Mouse (Mus musculus): ENCODE data around the gene Pou4f2.

Gene Pou4f2

DNA sequence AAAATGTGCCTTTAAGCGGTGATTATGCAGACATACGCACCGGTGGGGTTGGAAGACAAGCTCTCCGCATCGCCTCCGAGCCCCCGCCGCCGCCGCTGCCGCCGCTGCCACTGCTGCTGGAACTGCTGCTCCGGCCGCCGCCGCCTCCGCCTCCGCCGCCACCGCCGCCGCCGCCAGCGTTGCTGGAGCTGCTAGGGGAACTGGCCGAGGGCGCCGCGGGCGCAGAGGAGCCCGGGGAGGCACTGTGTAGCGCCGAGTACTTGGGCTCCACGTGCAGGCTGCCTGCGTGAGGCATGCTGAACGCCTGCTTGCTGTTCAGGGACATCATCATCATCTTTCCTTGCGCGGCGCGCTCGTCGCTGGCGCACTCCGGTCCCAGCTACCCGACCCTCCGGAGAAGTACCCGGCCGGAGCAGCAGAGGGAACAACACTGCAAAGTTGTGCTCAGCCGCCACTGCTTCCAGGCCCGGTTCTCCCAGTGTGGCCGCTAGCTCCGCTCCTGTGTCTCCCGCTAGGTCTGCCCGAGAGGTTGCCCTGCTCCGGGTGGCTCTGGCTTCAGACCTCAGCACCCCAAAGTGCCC is at the start of gene Pou4f2:
Gene Pou4f2, minus strand, starts transcription at position 575 of the 581 bp plus-strand sequence.
- peak in 1 of 2 experiments; percentile 3 for DNase-seq

DNA sequence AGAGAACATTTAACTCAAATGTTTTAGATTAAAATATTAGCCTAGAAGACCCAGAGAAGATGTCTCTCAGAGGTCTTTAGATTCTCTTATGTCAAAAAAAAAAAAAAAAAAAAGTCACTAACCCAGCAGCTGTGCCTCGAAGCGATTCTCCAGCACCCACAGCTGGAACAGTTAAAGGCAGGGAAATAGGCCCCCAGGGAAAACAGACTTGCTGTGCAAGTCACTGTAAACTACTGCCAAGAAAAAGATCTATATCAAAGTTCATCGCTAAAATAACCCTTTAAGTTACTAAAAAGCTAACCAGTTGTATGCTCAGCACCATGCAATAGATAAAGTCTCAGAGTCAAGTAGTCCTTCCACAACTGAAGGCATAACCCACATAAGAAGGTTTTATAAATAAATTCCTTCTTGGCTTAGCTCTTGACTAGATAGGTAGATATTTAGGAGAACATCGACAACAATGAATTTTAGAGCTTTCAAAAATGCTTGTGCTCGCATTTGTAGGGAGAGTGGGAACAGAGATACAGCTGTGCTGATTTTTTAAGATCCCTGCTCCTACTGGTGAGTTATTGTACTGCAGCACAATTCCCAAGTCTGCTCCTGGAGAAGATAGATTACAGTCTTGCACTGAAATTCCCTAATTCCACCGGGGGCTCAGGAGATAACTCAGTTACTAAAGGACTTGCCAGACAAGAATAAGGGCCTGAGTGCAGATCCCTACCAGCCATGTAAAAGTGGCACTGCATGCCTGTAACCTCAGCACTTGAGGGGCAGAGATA is 40.8 kb upstream of the Pou4f2 start:
- no peak for DNase-seq

GRCm38 (mm10) chr8:78467889-78468288 is 31.4 kb upstream of the Pou4f2 start:
- DNase-seq: no peak

- DNase-seq: no peak
These were observed 27.5 kb upstream of the Pou4f2 start for GRCm38 (mm10) chr8:78463941-78464340.

GRCm38 (mm10) chr8:78456441-78456840 is 20.0 kb upstream of the Pou4f2 start:
- no peak for DNase-seq

DNA sequence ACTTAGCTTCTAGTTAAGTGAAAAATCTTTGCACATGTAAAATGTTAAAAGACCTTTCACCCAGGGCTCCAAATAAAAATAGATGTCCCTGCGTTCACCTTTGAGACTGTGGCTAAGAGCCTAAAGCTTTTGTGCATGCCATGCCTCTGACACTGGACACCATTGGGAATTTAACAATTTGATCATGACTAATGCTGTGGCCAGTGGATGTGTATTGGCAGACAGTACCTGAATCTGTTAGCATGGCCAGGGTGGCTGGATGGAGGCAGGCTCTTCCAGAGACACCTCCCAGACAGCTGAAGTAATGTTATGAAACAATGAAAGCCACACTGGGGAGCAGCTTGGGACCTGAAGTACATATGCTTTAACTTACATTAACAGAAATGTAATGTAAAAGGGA is 6.3 kb upstream of the Pou4f2 start:
- DNase-seq: no peak

DNA sequence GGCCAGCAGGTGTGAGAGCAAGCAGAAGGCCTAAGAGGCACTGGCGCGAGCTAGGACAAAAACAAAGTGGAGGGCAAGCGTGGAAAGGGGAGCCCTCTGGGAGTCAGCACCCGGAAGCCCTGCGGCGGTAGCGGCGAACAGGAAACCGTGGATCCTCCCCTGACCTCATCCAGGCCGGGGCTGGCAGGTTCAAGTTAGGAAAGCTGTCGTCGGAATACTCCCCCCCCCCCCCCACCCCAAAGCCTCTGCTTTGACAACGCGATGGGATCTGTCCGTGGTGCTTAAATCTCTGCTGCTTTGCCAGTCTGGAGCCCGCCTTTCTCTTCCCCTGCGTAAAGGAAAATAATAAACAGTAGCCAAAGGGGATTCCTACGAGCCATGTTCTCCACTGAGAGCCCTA is 1.7 kb upstream of the Pou4f2 start:
- no peak for DNase-seq

DNA sequence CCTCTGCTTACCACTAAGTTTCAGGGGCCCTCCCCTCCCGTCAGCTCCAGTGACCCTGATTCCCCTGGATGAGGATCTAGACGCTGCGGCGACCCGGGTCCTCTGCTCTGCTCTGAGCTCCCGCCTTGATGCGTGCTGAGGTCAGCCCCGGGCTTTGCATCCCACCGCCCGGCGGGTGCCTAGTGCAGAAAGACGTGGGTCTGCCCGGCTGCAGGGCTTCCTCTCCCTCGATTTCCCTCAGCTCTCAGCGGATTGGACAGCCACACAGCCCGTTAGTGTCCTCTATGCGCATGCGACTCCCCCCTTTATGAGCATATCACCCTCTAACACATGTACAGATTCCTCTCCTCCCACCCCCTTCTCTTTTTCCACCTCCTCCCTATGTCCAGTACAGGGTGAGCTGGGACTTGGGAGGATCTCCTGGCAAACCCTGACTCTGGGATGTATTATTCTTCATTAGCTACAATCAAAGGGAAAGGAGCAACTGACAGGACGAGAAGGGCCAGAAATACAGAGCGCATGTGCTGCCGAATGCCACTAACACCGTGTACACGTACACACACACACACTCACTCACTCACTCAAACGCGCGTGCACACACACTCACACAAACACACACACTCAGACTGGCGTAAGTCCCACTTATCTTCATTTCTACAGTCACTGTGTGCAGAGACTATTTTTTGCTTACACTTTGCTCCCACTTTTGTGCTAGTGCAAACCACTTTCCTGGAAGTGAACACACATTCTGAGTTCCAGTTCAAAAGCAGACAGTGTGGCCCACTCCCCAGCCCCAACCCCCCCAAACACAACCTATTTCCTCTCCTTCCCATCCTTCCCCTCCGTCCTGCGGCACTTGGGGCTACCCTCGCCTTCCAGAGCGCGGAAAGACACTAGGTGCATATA is 948 bp upstream of the Pou4f2 start:
- DNase-seq: no peak

DNA sequence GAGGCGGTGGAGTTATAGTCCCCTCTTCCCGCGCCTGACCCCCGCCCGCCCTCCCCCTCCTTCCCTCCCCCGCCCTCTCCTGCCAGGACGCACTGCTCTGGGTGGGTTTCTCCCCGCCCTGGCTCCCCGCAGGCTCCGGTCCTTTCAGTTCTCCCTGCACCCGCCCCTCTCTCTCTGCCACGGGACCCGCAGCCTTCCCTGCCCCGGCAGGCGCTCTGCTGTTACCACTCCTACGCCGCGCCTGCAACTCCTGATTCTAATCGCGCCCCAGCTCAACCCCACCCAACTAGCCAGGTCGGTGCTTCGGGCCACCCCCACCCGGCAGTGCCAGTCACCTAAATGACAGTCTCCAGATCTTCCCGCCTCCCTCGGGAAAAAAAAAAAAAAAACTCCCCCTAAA is 216 bp upstream of the Pou4f2 start:
- no peak for DNase-seq

GRCm38 (mm10) chr8:78435624-78435960 is 853 bp downstream of the Pou4f2 start:
- no peak for DNase-seq

DNA sequence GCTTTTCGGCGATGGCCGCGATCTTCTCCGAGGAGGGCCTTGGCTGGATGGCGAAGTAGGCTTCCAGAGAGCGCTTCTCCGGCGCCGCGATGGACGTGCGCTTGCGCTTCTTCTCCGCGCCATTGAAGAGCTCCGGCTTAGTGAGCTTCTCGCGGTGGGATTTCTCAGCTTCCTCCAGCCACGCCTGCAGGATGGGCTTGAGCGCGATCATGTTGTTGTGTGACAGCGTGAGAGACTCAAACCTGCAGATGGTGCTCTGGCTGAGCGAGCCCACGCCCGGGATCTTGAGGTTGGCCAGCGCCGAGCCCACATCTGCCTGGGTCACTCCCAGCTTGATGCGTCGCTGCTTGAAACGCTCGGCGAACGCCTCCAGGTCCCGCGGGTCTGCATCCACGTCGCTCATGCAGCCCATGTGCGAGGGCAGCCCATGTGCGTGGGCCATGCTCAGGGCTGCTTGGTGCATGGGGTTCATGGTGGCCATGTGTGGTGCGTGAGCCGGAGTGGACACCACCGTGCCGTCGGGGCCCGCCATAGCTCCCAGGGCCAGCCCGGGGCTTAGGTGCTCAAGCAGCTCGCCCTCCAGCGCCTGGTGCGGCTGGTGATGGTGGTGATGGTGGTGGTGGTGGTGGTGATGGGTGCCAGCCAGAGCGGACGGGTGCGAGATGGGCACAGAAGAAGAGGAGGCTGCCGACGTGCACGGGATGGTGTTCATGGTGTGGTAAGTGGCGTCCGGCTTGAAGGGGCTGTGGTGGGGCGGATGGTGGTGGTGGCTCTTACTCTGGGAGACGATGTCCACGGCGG is 1.4 kb downstream of the Pou4f2 start:
- no peak for DNase-seq

DNA sequence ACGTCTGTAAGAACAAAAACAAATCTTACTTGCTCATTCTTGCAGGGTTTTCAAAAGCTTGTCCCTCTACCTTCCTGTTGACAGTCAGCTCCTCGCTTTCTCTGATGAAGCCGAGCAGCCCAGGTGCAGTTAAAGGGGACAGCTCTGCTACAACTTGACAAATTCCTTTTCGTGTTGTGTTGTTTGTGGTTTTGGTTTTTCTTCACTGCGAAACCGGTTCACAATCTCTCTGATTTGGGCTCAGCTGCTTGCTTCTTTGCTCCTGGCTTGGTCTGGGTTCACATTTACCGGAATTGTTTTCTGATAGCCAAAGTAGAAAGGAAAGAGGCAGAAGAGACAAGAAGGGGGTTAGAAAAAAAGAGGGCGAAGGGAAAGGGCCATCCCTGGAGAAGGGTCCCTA is 2.1 kb downstream of the Pou4f2 start:
- DNase-seq: no peak

GRCm38 (mm10) chr8:78433318-78433717 is 3.1 kb downstream of the Pou4f2 start:
- DNase-seq: no peak

DNA sequence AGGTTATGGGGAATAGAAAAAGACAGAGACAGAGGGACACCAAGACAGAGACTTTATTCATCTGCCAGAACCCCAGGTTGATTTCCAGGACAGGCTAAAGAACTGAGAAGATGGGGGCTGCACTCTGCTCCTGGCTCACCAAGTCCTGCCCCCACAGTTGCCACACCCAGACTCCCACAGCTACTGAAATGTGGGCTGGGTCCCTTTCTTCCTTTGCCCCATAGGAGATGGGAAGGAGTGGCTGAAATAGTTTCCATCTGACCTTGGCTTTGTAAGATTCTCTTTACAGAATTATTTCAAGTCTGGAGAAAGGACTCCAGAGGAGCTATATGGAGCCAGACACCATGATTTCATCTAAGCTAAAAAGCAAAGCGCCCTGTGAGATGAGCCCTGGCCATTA is 4.0 kb downstream of the Pou4f2 start:
- no peak for DNase-seq

- no peak for DNase-seq
These were observed 5.1 kb downstream of the Pou4f2 start for GRCm38 (mm10) chr8:78431356-78431755.

- no peak for DNase-seq
These were observed 8.3 kb downstream of the Pou4f2 start for GRCm38 (mm10) chr8:78428148-78428547.

DNA sequence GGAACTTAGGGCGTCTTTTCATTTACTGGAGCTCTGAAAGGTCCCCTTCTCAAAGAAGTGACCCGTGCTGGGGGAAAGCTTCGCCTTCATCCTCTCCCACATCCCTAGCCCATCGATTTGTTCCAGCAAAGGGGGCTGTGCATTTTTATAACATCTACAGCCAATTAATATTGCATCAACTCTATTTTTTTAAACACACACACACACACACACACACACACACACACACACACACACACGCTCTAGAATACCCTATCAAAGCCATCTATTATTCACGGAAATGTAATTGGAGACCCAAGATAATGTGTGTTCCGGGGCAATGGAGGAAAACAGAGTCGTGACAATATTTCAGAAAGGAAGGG is 8.7 kb downstream of the Pou4f2 start:
- no peak for DNase-seq

GRCm38 (mm10) chr8:78426875-78427768 is 9.3 kb downstream of the Pou4f2 start:
- no peak for DNase-seq

DNA sequence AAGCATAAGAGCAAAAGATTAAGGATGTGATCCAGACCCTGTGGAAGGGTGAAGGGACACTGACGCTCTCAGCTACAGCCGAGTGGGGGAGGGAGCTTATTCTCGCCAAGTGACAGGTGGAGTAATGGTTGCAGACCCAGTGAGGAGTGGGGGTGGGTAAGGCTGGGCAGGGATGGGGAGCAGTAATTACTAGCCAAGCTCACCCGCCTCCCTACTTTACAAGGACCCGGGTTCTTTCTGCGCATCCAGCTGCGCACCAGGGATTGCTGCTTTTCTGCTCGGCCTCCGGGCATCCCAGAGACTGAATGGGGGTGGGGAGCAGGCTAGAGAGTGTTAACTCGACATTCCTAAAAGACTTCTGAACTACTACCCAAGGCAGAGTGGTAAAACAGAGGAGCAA is 10.0 kb downstream of the Pou4f2 start:
- DNase-seq: no peak

DNA sequence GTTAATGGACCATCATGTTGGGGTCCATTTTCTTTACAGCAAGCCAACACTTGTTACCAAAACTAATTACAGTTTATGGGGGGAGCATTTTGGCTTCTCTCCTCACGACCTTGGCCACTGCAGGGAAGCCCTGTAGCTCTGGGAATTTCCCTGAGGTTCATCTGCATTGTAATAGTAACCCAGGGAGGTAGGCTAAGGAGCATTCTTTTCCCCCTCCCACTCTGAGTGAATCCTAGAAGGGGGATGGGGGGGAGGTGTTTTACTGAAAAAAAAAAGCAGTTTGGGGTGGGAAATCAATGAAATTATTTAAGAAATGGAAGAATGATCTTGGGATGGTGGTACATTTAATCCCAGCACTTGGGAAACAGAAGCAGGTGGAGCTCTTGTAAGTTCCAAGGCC is 12.5 kb downstream of the Pou4f2 start:
- no peak for DNase-seq

DNA sequence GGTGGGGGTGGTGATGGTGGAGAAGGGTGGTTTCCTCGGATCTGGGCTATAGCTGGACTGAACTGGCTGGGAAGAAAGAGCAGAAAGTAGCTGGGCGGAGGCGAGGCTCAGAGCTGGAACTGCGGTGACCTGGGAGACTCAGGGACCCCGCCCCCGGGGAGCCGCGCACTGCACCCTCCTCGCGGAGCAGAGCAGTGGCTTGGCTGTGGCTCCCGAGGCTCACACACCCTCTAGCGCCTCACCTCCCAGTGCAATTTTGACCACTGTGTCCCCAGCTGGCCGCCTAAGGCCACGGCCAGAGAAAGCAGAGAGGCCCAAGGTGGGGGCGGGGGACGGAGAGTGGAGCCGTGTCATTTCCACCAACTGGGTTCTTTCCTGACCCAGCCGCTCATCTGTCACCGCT is 16.3 kb downstream of the Pou4f2 start:
- DNase-seq: no peak

DNA sequence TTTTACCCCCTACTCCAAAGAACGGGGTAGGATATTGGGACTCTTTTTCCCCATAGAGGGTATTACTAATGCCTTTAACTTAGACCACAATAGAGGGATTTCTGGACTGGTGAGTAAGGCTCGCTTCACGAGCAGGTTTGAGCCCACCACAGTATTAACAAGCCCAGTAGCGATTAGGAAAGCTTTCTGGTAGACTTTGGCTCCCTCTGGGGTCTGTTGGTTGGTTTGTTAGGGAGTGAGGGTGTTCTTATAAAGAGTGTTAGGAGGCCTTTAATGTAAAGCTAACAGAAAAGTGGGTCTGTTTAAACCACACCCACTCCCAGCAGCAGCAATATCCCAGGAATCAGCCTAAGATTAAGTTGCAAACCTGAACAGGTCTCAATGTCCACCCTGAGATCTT is 17.2 kb downstream of the Pou4f2 start:
- DNase-seq: no peak

Data from thymus, postnatal 36 days (tissue).